Mouse (Mus musculus): ENCODE data around the gene Fars2. TPM values are rescaled to one million over a fixed set of nuclear protein-coding genes. Genes with fewer than 3 reads are reported as not detected.

The Fars2 gene
- 35.3 TPM for polyA plus RNA-seq (2017; shearing (Covaris generic))

GRCm38 (mm10) chr13:36117143-36118014 is at the start of gene Fars2, which contains the start of gene Lyrm4:
Fars2 (plus strand) TSS chr13:36117412.
Lyrm4 (minus strand) TSS chr13:36117526.

DNA sequence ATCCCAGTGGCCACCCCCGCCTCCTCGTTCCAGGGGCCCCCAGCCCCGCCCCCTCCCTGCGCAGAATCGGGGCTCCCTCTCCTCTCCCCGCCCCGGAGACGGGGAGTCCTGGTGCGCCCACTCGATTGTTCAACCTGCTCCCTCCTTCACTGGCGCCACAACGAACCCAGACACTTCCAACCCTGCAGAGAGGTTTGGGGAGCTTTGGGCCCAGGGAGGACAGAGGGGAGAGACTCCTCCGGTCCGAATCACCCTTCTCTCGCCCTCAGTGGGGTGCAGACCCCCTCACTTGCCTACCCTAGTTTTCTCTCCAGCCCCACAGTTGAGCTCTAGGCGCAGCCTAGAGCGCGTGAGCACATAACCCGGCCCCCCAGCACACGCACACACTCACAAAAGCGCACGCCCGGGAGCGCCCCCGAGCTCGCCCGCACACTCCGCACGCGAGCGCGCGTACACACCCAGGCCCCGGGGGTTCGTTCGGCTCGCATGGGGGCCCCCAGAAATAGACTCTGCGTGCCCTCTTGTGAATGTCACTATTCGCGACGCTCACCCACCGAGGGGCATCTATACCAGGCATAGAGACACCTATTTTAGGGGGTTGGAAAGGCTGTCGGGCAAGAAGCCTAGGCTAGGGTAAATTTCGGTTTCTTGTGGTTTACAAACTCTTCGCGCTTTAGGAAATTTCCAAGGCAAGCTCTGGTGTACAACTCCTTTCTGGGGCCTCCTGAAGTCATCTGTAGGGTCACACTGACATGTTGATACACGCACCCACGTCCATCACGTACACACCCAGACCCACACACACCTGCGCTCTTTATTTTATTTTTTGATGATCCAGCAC is 617.7 kb downstream of the Fars2 start, which contains the start of gene Nrn1:
Nrn1 (minus strand) TSS at position 401 of the 841 bp plus-strand sequence.

Other genes with a start within 250 kb of the Fars2 start
- 14.0 TPM for gene Rpp40, start 211.1 kb upstream of the Fars2 start, polyA plus RNA-seq (2017; shearing (Covaris generic))
- gene Ppp1r3g, start 158.6 kb upstream of the Fars2 start, polyA plus RNA-seq (2017; shearing (Covaris generic)) = not detected
- 11.1 TPM for gene Lyrm4, start 114 bp downstream of the Fars2 start, polyA plus RNA-seq (2017; shearing (Covaris generic))

Data from CD4-positive, CD25-positive, alpha-beta regulatory T cell (primary cell).